Mouse (Mus musculus): ENCODE results near the gene Tmppe. TPM values are rescaled to one million over a fixed set of nuclear protein-coding genes. Genes with fewer than 3 reads are reported as not detected.
A peak's percentile ranks its signal among the peaks of the same experiment; 100 is the strongest.

Tmppe gene
- polyA plus RNA-seq, 1 experiment from 2014 or later, result 2.8 TPM

DNA sequence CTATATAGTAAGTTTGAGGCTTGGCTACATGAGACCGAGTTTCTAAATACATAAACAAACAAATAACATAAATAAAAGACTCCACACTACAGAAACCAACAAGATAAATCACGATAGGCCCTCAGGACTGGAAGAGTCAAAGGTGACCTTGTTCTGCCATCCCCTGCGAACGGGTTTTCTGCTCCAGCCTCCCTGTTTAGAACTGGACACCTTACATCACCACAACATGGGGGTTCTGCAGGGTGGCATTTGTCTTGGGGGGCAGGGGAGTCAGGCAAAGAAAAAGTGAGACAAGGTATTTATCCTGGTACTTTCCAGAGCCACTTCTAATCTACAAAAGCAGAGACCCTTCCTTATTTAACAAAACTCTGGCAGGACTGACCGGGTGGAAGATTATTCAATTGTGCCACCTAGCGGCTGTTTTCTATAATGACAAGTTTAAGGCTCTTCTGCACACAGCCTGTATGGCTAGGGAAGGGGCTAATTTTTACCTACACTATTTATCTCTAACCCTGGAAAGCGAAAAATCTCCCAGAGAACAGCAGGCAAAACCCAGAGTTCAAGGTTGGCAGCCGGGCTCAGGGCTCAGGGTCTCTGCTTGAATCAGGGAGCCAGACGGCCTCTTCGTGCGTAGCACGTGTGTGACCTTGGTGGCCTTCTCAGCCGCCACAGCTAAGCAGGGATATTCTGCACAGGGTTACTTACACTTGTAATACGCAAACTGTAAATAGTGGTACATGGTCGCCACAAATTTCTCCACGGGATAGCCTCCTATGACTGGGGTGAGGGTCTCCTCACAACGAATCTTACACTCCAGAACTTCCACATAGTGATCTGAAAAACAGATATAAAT, 19.8 kb upstream of the Tmppe start:
- 70% methylated on average over 17 of the region's 17 CpGs for WGBS
- Histone ChIP-seq H3K9ac (replicated peaks; ENCODE audit: low read depth, low read length) (no peak overlapping the region), H3K4me2 (ENCODE audit: low read depth, low read length) (no peak overlapping the region), H3K4me3 (ENCODE audit: low read depth, low read length) (no peak overlapping the region), H3K36me3 (ENCODE audit: control insufficient read depth, insufficient read depth, low read length) (no peaks in the 10 kb centered on the region), H3K9me3 (ENCODE audit: control insufficient read depth, low read length) (no peaks in the 10 kb centered on the region), H3K27ac (ENCODE audit: low read depth, low read length) (no peak overlapping the region), H3K4me1 (ENCODE audit: control insufficient read depth, insufficient read depth, low read length) (no peaks in the 10 kb centered on the region), H3K27me3 (ENCODE audit: control insufficient read depth, insufficient read depth, low read length) (no peaks in the 10 kb centered on the region)
- ATAC-seq (ENCODE audit: low read depth), result peak; percentile 84

DNA sequence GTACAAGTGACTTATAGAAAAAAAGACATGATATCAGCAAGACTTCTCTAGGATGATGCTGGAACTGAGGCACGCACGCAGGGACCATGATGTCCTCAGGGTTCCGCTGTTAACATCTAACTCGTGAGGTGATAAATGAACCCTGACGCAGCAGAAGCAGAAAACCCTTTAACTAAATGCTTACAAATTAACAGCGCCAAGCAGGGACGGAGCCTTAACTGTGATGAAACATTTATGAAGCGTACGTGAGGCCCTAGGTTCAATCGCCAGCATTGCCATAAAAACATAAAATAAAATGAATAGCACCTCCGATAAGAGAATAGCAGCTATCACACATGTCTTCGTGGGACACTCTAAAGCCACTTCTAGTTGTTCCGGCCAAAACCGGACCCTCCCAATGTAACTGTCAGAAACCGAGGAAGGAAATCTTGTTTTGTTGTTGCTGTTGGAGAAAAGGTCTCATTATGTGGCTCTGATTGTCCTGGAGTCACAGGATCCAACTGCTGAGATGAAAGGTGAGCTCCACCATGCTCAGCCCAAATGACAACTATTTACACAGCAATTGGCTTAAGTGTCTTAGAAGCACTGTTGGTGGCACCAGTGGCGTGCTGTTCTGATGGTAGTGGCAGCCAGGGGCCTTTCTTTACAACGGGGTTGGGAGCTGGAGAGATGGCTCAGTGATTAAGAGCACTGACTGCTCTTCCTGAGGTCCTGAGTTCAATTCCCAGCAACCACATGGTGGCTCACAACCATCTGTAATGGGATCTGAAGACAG, 17.8 kb upstream of the Tmppe start:
- no peak overlapping the region for H3K9ac ChIP-seq (replicated peaks; ENCODE audit: low read depth, low read length)
- ATAC-seq (ENCODE audit: low read depth), result no peak
- H3K4me2 ChIP-seq (ENCODE audit: low read depth, low read length), result no peak overlapping the region
- no peak overlapping the region for H3K4me3 ChIP-seq (ENCODE audit: low read depth, low read length)
- no peaks in the 10 kb centered on the region for H3K36me3 ChIP-seq (ENCODE audit: control insufficient read depth, insufficient read depth, low read length)
- no peaks in the 10 kb centered on the region for H3K9me3 ChIP-seq (ENCODE audit: control insufficient read depth, low read length)
- no peaks in the 10 kb centered on the region for H3K27me3 ChIP-seq (ENCODE audit: control insufficient read depth, insufficient read depth, low read length)
- no peaks in the 10 kb centered on the region for H3K4me1 ChIP-seq (ENCODE audit: control insufficient read depth, insufficient read depth, low read length)
- 46% methylated on average over 17 of the region's 17 CpGs for WGBS
- H3K27ac ChIP-seq (ENCODE audit: low read depth, low read length), result no peak overlapping the region

DNA sequence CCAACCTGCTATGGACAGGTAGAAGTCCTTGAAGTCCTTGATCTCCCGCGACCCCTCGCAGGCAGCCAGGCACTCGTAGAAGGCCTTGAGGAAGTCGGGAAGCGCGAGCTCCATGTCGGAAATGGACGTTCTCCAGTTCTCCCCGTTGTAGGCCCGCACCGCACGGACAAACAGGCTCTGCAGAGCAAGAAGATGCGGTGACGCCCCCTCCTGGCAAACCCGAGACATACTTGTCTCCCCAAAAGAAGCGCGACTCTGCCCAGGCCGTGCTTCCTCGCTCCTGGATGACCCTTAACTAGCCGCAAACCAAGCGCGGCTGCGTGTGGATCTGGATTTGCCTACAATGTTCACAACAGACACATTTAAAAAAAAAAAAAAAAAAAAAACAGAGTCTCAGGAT, 16.2 kb upstream of the Tmppe start:
- H3K27ac ChIP-seq (ENCODE audit: low read depth, low read length), result no peak overlapping the region
- H3K27me3 ChIP-seq (ENCODE audit: control insufficient read depth, insufficient read depth, low read length), result no peaks in the 10 kb centered on the region
- H3K4me1 ChIP-seq (ENCODE audit: control insufficient read depth, insufficient read depth, low read length), result no peaks in the 10 kb centered on the region
- H3K9ac ChIP-seq (replicated peaks; ENCODE audit: low read depth, low read length), result no peak overlapping the region
- no peak for ATAC-seq (ENCODE audit: low read depth)
- 93% methylated on average over 24 of the region's 24 CpGs for WGBS
- H3K4me2 ChIP-seq (ENCODE audit: low read depth, low read length), result no peak overlapping the region
- H3K9me3 ChIP-seq (ENCODE audit: control insufficient read depth, low read length), result no peaks in the 10 kb centered on the region
- H3K4me3 ChIP-seq (ENCODE audit: low read depth, low read length), result no peak overlapping the region
- H3K36me3 ChIP-seq (ENCODE audit: control insufficient read depth, insufficient read depth, low read length), result no peaks in the 10 kb centered on the region

- H3K4me1 ChIP-seq (ENCODE audit: control insufficient read depth, insufficient read depth, low read length), result no peaks in the 10 kb centered on the region
- H3K27me3 ChIP-seq (ENCODE audit: control insufficient read depth, insufficient read depth, low read length), result no peaks in the 10 kb centered on the region
- ATAC-seq (ENCODE audit: low read depth), result no peak
- H3K27ac ChIP-seq (ENCODE audit: low read depth, low read length), result no peak overlapping the region
- no peaks in the 10 kb centered on the region for H3K36me3 ChIP-seq (ENCODE audit: control insufficient read depth, insufficient read depth, low read length)
- WGBS, result 97% methylated on average over 10 of the region's 10 CpGs
- no peak overlapping the region for H3K9ac ChIP-seq (replicated peaks; ENCODE audit: low read depth, low read length)
- no peak overlapping the region for H3K4me2 ChIP-seq (ENCODE audit: low read depth, low read length)
- no peak overlapping the region for H3K4me3 ChIP-seq (ENCODE audit: low read depth, low read length)
- no peaks in the 10 kb centered on the region for H3K9me3 ChIP-seq (ENCODE audit: control insufficient read depth, low read length)
These were observed 15.7 kb upstream of the Tmppe start for GRCm38 (mm10) chr9:114385160-114385559.

- no peak for ATAC-seq (ENCODE audit: low read depth)
These were observed 13.8 kb upstream of the Tmppe start for GRCm38 (mm10) chr9:114387086-114387485.

DNA sequence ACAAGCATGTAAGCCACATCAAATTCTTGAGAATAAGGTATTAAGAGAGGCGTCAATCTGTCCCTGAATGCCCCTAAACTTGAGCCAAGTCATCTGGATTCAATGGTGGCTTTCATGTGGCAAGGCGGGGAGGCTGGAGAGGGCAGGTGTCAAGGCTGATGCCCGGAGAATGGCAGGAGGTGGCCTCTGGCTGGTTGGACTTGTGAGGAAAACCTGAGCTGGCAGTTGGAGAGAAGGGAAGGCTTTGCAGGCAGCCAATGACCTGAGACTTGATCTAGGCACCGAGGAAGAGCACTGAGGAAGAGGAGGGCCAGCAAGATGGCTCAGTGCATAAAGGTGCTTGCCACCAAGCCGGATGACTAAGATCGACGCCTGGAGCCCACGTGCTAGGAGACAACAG, 12.6 kb upstream of the Tmppe start:
- H3K4me3 ChIP-seq (ENCODE audit: low read depth, low read length), result no peak overlapping the region
- ATAC-seq (ENCODE audit: low read depth), result no peak
- WGBS, result 89% methylated on average over 8 of the region's 8 CpGs

More at GRCm38 (mm10) chr9:114387086-114387485, 13.8 kb upstream of the Tmppe start:
- H3K4me2 ChIP-seq (ENCODE audit: low read depth, low read length), result no peak overlapping the region
- WGBS, result 61% methylated on average over 6 of the region's 6 CpGs
- no peak overlapping the region for H3K4me3 ChIP-seq (ENCODE audit: low read depth, low read length)
- peaks cover 5% of the 10 kb centered on the region; the same call in 1 of the 2 replicates for H3K4me1 ChIP-seq (ENCODE audit: control insufficient read depth, insufficient read depth, low read length)
- no peaks in the 10 kb centered on the region for H3K9me3 ChIP-seq (ENCODE audit: control insufficient read depth, low read length)
- no peak overlapping the region for H3K9ac ChIP-seq (replicated peaks; ENCODE audit: low read depth, low read length)
- H3K27ac ChIP-seq (ENCODE audit: low read depth, low read length), result no peak overlapping the region
- H3K27me3 ChIP-seq (ENCODE audit: control insufficient read depth, insufficient read depth, low read length), result no peaks in the 10 kb centered on the region
- H3K36me3 ChIP-seq (ENCODE audit: control insufficient read depth, insufficient read depth, low read length), result no peaks in the 10 kb centered on the region

GRCm38 (mm10) chr9:114388701-114389370, 12.1 kb upstream of the Tmppe start:
- no peak for ATAC-seq (ENCODE audit: low read depth)
- Histone ChIP-seq H3K4me1 (ENCODE audit: control insufficient read depth, insufficient read depth, low read length) (peaks cover 5% of the 10 kb centered on the region; the same call in 1 of the 2 replicates), H3K4me2 (ENCODE audit: low read depth, low read length) (no peak overlapping the region), H3K9ac (replicated peaks; ENCODE audit: low read depth, low read length) (no peak overlapping the region), H3K9me3 (ENCODE audit: control insufficient read depth, low read length) (no peaks in the 10 kb centered on the region), H3K36me3 (ENCODE audit: control insufficient read depth, insufficient read depth, low read length) (no peaks in the 10 kb centered on the region), H3K27me3 (ENCODE audit: control insufficient read depth, insufficient read depth, low read length) (no peaks in the 10 kb centered on the region), H3K27ac (ENCODE audit: low read depth, low read length) (no peak overlapping the region), H3K4me3 (ENCODE audit: low read depth, low read length) (no peak overlapping the region)
- 80% methylated on average over 3 of the region's 3 CpGs for WGBS

More for the DNA sequence above, 12.6 kb upstream of the Tmppe start:
- Histone ChIP-seq H3K27ac (ENCODE audit: low read depth, low read length) (no peak overlapping the region), H3K36me3 (ENCODE audit: control insufficient read depth, insufficient read depth, low read length) (no peaks in the 10 kb centered on the region), H3K9ac (replicated peaks; ENCODE audit: low read depth, low read length) (no peak overlapping the region), H3K9me3 (ENCODE audit: control insufficient read depth, low read length) (no peaks in the 10 kb centered on the region), H3K27me3 (ENCODE audit: control insufficient read depth, insufficient read depth, low read length) (no peaks in the 10 kb centered on the region), H3K4me2 (ENCODE audit: low read depth, low read length) (no peak overlapping the region), H3K4me1 (ENCODE audit: control insufficient read depth, insufficient read depth, low read length) (peaks cover 5% of the 10 kb centered on the region; the same call in 1 of the 2 replicates)

DNA sequence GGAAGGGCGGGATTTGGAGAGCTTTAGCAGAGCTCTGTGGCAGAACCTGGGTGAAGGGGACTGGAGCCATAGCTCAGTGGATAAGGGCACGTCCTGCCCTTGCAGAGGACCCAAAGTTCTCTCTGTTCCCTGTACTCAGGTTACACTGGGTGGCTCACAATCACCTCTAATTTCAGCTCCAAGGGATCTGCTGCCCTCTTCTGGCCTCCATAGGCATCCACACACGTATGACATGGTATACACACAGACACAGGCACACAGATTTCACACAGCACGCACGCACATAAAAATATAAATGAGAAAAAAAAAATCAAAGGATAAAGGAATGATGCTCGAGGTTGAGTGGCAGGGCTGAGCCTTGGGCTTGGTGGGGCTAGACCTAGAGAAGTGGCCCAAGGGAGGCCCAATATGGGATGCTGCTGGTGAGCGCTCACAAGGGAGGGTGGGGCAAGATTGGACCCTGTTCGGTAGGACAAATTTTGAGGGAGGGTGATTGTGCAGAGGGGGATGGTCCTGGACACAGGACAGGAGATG, 11.5 kb upstream of the Tmppe start:
- 82% methylated on average over 8 of the region's 8 CpGs for WGBS
- peak; percentile 52; the same call in 1 of the 2 replicates for ATAC-seq (ENCODE audit: low read depth)

More for the DNA sequence above, 11.5 kb upstream of the Tmppe start:
- Histone ChIP-seq H3K4me1 (ENCODE audit: control insufficient read depth, insufficient read depth, low read length) (peaks cover 5% of the 10 kb centered on the region; the same call in 1 of the 2 replicates), H3K27me3 (ENCODE audit: control insufficient read depth, insufficient read depth, low read length) (no peaks in the 10 kb centered on the region), H3K4me3 (ENCODE audit: low read depth, low read length) (peak overlapping the region; percentile 78), H3K36me3 (ENCODE audit: control insufficient read depth, insufficient read depth, low read length) (no peaks in the 10 kb centered on the region), H3K4me2 (ENCODE audit: low read depth, low read length) (peak overlapping the region; percentile 87), H3K9ac (replicated peaks; ENCODE audit: low read depth, low read length) (no peak overlapping the region; the same call in 1 of the 2 replicates), H3K9me3 (ENCODE audit: control insufficient read depth, low read length) (no peaks in the 10 kb centered on the region), H3K27ac (ENCODE audit: low read depth, low read length) (no peak overlapping the region)

Data from neural tube, embryonic 14.5 days (tissue).